Mouse (Mus musculus): ENCODE data around the gene Sorbs2.

Gene Sorbs2

GRCm38 (mm10) chr8:45507634-45508321 is at the start of gene Sorbs2:
Sorbs2 (plus strand) TSS chr8:45507788.
- peak; percentile 20 for DNase-seq (ENCODE audit: low read depth, low spot score)

GRCm38 (mm10) chr8:45457874-45458273 is 49.7 kb upstream of the Sorbs2 start:
- DNase-seq (ENCODE audit: low read depth, low spot score) = no peak

DNA sequence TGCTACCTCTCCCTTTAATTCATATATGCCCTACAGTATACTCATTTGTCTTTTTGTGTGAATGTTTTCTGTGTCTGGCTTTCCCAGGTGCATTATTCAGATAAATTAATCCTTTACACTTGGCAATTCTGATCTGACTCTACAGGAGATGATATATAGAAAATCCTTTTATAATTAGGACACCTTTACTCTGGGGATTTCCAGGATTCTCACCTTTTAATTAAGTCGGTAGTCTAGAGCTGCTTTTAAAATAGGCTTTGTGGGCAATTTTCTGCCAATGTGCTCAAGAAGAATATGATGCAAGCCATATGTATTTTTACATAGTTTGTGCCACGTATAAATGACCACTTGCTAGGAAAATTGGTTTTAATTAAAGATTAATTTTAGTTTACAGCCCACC is 38.6 kb upstream of the Sorbs2 start:
- no peak for DNase-seq (ENCODE audit: low read depth, low spot score)

DNA sequence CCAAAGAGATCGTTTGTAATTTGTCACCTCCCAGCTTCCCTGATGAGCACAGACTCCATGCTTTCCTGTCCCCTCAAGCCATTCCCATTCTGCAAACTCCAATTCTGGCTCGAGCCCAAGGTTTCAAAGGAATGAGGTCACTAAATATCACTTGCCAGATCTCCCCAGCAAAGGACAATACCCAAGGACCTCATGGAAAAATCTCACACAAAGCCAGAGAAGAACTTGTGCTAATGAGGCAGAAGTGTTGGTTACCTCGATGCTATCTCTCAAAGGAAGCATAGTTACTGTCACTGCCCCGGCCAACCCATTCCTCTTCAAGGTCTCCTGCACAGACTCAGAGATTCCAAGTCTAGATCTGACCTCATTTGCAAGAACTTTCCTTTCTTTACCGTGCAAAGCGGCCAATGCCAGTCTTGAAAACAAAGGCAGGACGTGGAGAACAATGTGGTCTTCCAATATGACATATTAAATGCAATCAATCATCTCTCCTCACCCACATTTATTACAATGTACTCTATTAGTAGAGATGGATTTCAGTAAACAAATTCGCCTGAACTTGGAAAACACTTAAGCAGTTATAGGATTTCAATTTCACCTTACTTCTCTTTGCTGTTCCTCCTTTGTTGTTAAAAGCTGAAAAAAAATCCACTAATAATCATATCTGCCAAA is 37.9 kb upstream of the Sorbs2 start:
- no peak for DNase-seq (ENCODE audit: low read depth, low spot score)

DNA sequence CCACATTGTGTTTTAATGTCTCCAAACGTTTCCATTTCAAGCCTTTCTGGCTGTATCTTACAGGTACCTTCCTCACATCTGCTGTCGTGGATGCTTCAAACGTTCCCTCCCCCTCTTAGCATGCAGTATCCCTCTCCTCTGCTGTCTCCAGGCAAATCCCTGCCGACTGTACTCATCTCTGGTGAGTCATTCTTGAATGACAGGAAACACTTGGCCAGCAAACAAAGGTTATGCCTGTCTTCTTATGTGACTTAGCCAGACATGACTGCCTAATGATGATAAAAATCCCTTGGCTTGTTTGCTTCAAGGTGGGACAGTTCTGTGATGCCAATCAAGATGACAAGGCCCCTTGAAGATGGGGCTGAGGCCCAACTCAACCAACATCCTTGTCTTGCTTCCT is 26.7 kb upstream of the Sorbs2 start:
- DNase-seq (ENCODE audit: low read depth, low spot score) = no peak

DNA sequence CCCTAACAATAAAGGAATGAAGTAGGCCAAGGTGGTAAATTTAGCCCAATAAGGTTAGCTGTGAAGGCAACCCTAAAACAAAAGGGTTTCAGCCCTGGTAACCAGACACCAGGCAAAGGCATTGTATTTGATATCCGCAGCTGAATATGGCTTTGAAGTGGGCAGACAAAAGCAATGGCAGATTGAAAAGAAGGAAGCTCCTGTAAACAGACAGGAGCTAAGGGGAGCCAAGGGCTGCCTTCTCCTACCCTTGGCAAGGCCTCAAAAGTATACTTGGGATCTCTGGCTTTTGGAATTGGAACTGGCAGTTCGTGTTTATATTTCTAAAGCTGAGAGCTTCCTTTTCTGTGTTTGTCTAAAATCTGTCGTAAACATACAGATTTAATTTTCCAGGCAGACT is 21.3 kb upstream of the Sorbs2 start:
- no peak for DNase-seq (ENCODE audit: low read depth, low spot score)

- DNase-seq (ENCODE audit: low read depth, low spot score) = no peak
Measured at GRCm38 (mm10) chr8:45503971-45504370, 3.6 kb upstream of the Sorbs2 start.

DNA sequence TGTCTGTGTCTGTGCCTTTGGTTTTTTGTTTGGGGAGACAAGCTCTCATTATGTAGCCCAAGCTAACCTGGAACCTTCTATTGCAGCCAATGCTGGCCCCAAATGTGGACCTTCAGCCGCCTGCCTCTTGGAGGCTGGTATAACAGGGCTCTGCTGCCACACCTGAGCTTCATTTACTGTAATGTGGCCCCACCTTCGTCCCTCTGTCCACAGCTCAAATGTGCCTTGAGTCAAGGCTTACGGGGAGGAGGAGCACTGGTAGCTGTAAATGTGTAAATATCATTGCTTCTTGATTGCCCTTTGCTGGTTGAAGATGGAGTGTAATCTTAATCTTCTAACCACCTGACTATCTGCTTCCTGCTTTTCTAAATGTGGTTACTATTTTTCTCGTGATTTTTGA is 1.2 kb upstream of the Sorbs2 start:
- DNase-seq (ENCODE audit: low read depth, low spot score) = no peak

- no peak for DNase-seq (ENCODE audit: low read depth, low spot score)
Measured at GRCm38 (mm10) chr8:45507277-45507633, 333 bp upstream of the Sorbs2 start.

- no peak for DNase-seq (ENCODE audit: low read depth, low spot score)
Measured at GRCm38 (mm10) chr8:45508521-45509104, 1.0 kb downstream of the Sorbs2 start.

GRCm38 (mm10) chr8:45512369-45512768 is 4.8 kb downstream of the Sorbs2 start:
- no peak for DNase-seq (ENCODE audit: low read depth, low spot score)

DNA sequence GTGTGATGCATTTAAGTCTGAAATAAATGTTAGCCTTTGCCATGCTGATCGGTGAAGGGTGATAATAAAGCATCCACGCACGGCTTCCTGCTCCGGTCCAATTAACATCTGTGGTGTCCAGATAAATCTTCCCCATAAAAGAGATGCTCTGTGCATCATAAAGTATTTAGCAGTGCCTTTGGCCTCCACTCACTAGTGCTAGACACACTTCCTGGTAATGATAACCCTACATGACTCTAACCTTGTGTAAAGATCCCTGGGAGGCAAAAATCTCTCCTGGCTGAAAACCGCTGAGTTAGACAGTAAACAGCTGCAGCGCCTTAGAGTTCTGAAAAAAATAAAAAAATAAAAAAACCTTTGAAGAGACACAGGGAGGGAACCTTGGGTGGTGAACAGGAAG is 14.0 kb downstream of the Sorbs2 start:
- DNase-seq (ENCODE audit: low read depth, low spot score) = no peak

DNA sequence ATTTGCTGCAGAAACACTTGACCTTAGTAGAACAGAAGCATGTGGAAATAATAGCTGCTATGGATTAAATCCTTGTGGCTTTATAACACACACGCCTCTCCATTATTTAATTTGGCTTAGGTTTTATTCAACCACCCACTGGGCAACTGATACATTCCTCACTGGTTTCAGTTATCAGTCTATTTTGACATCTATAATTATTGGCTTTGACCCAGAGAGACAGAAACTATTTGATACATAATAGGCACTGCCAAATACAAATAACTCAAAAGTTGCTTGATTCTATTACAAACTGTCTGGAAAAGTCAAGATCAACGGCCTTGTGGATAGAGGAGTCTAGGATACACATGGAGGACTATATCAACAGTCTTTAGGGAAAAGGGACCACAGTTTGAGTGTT is 20.1 kb downstream of the Sorbs2 start:
- no peak for DNase-seq (ENCODE audit: low read depth, low spot score)

DNA sequence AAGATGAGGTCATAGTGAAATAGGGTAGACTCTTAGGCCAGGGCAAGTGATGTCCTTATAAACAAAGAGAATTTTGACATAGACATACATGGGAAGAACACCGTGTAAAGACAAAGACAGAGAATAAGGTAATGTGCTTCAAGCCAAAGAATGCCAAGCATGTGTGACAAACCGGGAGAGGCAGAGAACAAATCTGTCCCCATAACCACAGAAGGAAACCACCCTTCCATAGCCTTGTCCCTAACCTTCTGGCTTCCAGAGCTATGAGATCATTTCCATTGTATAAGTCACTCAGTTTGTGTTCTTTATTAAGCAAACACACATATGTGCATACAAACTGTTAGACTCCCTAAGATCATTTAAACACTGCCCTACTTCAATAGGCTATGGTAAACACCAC is 21.3 kb downstream of the Sorbs2 start:
- no peak for DNase-seq (ENCODE audit: low read depth, low spot score)

DNA sequence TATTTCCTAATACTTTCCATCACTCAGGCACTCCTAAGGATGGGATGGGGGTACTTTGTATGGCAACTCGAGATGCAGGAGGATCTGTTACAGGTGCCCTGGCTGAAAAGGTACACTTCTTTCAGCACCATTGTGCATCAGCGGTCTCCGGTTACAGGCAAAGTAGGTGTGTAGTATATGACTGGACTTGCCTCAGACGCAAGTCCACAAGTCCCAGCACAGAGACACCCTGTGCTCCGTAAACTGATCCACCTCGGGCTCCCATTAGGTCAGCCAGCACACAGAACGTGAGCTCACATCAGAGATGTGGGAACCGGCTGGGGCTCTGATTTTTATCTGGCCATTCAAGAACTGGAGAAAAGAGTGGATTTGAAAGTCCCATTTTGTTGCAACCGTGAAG is 29.0 kb downstream of the Sorbs2 start:
- no peak for DNase-seq (ENCODE audit: low read depth, low spot score)

DNA sequence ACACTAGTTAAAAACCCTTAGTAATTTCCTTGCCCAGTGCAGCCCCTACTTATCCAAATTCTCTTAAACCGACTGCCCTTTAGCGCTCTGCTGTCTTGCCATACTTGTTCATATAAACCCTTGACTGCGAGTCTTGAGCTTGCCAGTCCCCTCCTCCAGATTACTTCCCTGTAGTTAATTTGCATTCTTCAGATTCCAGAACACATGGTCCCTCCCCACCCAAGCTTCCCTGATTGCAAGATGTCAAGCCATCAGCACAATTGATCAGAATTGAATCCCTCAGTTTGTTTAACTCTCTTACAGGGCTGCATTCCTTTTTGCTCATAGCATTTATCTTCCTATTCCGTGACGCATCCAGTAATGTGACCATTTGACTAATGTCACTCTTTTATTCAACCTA is 32.9 kb downstream of the Sorbs2 start:
- DNase-seq (ENCODE audit: low read depth, low spot score) = no peak

GRCm38 (mm10) chr8:45552175-45552574 is 44.6 kb downstream of the Sorbs2 start:
- DNase-seq (ENCODE audit: low read depth, low spot score) = no peak

- DNase-seq (ENCODE audit: low read depth, low spot score) = no peak
Measured at GRCm38 (mm10) chr8:45554627-45555026, 47.0 kb downstream of the Sorbs2 start.

DNA sequence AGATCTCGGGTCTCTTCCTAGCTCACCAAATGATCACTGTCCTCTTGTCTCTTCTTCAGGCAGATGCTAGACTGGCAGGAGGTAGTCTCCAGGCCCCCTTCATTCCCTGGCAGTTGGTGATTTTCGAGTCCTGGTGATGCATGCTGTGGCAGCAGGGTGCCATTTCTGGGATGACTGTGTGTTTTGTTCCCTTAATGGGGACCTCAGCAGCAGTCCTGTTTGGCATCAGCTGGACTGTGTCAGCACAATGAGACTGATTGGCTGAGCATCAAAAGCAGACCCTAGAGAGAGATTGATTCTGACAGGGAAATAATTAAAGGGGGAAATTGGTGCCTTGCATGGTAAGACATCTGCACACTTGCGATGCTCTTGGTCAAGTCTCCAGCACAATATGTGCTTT is 50.3 kb downstream of the Sorbs2 start:
- DNase-seq (ENCODE audit: low read depth, low spot score) = no peak

- DNase-seq (ENCODE audit: low read depth, low spot score) = no peak
Measured at GRCm38 (mm10) chr8:45558426-45558825, 50.8 kb downstream of the Sorbs2 start.

GRCm38 (mm10) chr8:45559176-45559820 is 51.7 kb downstream of the Sorbs2 start:
- no peak for DNase-seq (ENCODE audit: low read depth, low spot score)

DNA sequence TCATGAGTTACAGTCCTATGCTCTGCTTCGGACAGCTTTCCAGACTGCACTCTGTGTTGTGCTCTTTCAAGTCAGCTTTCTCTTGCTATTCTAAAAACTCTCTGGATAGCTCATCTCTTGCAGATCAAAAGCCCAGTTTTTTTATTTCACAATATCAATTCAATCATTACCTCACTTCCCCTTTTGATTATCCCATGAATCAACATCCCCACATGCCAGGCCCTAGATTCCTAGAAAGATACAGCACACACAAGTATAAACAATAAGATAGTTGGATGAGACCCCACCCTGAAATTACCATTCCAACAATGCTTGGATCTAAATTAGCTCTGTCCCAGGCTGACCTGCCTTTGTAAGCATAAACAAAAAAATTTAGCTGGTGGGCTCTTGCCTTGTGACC is 57.6 kb downstream of the Sorbs2 start:
- no peak for DNase-seq (ENCODE audit: low read depth, low spot score)

DNA sequence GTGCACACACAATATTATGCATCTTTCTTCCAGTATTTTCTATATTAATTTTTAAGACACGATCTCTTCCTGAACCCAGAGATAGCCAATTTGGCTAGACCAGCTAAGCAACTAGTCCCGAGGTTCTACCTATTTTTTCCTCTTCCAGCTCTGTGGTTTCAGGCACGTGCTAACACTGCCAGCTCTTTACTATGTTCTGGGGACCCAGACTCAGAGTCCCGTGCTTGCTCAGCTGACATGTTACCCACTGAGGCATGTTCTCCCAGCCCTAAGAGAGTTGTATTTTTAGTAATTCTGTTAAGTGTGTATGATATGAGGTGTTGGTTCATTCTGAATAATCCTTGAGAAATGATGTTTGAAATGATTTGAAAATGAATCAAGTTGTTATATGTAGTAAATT is 62.5 kb downstream of the Sorbs2 start:
- no peak for DNase-seq (ENCODE audit: low read depth, low spot score)
